Mouse (Mus musculus): ENCODE data around the gene Prorsd1.
"Not testable (repeated sequence)": the region's sequence is repeated elsewhere in the genome, so short reads cannot be mapped to it uniquely, and the experiment has no call there.

The Prorsd1 gene

GRCm38 (mm10) chr11:29514682-29515412, at the start of gene Prorsd1:
Prorsd1 (minus strand) TSS chr11:29515033.
- peak; percentile 85 for DNase-seq (ENCODE audit: low read depth, low spot score)

GRCm38 (mm10) chr11:29563406-29563805, 48.6 kb upstream of the Prorsd1 start:
- DNase-seq (ENCODE audit: low read depth, low spot score) = no peak

- no peak for DNase-seq (ENCODE audit: low read depth, low spot score)
Measured at GRCm38 (mm10) chr11:29560990-29561389, 46.2 kb upstream of the Prorsd1 start.

GRCm38 (mm10) chr11:29560452-29560851, 45.6 kb upstream of the Prorsd1 start:
- no peak for DNase-seq (ENCODE audit: low read depth, low spot score)

- DNase-seq (ENCODE audit: low read depth, low spot score) = no peak
Measured at GRCm38 (mm10) chr11:29549425-29549778, 34.6 kb upstream of the Prorsd1 start.

- no peak for DNase-seq (ENCODE audit: low read depth, low spot score)
Measured at GRCm38 (mm10) chr11:29548504-29549424, 33.9 kb upstream of the Prorsd1 start.

GRCm38 (mm10) chr11:29547752-29548503, 33.1 kb upstream of the Prorsd1 start, which contains the start of the genes Clhc1 and Rps27a:
Clhc1 (plus strand) TSS chr11:29547950.
Rps27a (minus strand) TSS chr11:29548109.
- DNase-seq (ENCODE audit: low read depth, low spot score) = peak; percentile 84

- no peak for DNase-seq (ENCODE audit: low read depth, low spot score)
Measured at GRCm38 (mm10) chr11:29547249-29547751, 32.5 kb upstream of the Prorsd1 start.

GRCm38 (mm10) chr11:29546762-29547161, 31.9 kb upstream of the Prorsd1 start:
- DNase-seq (ENCODE audit: low read depth, low spot score) = no peak

- not testable (repeated sequence) for DNase-seq (ENCODE audit: low read depth, low spot score)
Measured at GRCm38 (mm10) chr11:29546297-29546696, 31.5 kb upstream of the Prorsd1 start.

GRCm38 (mm10) chr11:29545150-29545752, 30.4 kb upstream of the Prorsd1 start:
- DNase-seq (ENCODE audit: low read depth, low spot score) = not testable (repeated sequence)

GRCm38 (mm10) chr11:29544225-29544945, 29.6 kb upstream of the Prorsd1 start:
- no peak for DNase-seq (ENCODE audit: low read depth, low spot score)

- DNase-seq (ENCODE audit: low read depth, low spot score) = no peak
Measured at GRCm38 (mm10) chr11:29538201-29538600, 23.4 kb upstream of the Prorsd1 start.

GRCm38 (mm10) chr11:29525988-29526794, 11.4 kb upstream of the Prorsd1 start, which contains the start of gene Mtif2:
Mtif2 (plus strand) TSS chr11:29526408.
- peak; percentile 71 for DNase-seq (ENCODE audit: low read depth, low spot score)

- no peak for DNase-seq (ENCODE audit: low read depth, low spot score)
Measured at GRCm38 (mm10) chr11:29514325-29514681, 530 bp downstream of the Prorsd1 start.

GRCm38 (mm10) chr11:29512818-29513535, 1.9 kb downstream of the Prorsd1 start:
- DNase-seq (ENCODE audit: low read depth, low spot score) = no peak

- DNase-seq (ENCODE audit: low read depth, low spot score) = no peak
Measured at GRCm38 (mm10) chr11:29509421-29509820, 5.4 kb downstream of the Prorsd1 start.

- DNase-seq (ENCODE audit: low read depth, low spot score) = no peak
Measured at GRCm38 (mm10) chr11:29504899-29505625, 9.8 kb downstream of the Prorsd1 start.
